Mouse (Mus musculus) MEL (cell line): ENCODE results near the gene Abt1. TPM values are rescaled to one million over a fixed set of nuclear protein-coding genes. Genes with fewer than 3 reads are reported as not detected.
A peak's percentile ranks its signal among the peaks of the same experiment; 100 is the strongest.

Experiments
- DNase-seq: peaks from one replicate; pipeline ENCODE4 v3.0.0; 2011; ENCODE audit warnings: low read depth, low spot score
- H3K27ac ChIP-seq: 2 replicates; pipeline ENCODE4 v1.5.1; 2012; ENCODE audit warnings: low read depth, mild to moderate bottlenecking, control low read depth, low read length, moderate library complexity; ENCODE audit not compliant: control insufficient read depth
- H3K27me3 ChIP-seq, 2 experiments: fragments of 150-350 bp in 1 of 2; sonication (generic) in 1 of 2; 2 replicates each; pipeline ENCODE4 v1.6.1; 2012; ENCODE audit warnings: low read length in 2 of 2, mild to moderate bottlenecking in 2 of 2, improper control_type of control experiment in 1 of 2, moderate library complexity in 1 of 2; ENCODE audit not compliant: insufficient read depth in 2 of 2, control insufficient read depth in 1 of 2
- H3K36me3 ChIP-seq, 2 experiments: 2 replicates each; pipeline ENCODE4 v1.6.1; 2012 to 2014; ENCODE audit warnings: low read length in 2 of 2, improper control_type of control experiment in 1 of 2, inconsistent platforms in 1 of 2, mild to moderate bottlenecking in 1 of 2; ENCODE audit not compliant: insufficient read depth in 2 of 2, control insufficient read depth in 1 of 2
- H3K4me1 ChIP-seq, 2 experiments: fragments of 150-350 bp in 1 of 2; sonication (generic) in 1 of 2; 2 replicates each; pipeline ENCODE4 v1.6.1; 2012; ENCODE audit warnings: low read length in 2 of 2, improper control_type of control experiment in 1 of 2, mild to moderate bottlenecking in 1 of 2; ENCODE audit not compliant: insufficient read depth in 2 of 2, control insufficient read depth in 1 of 2
- H3K4me3 ChIP-seq, 2 experiments: fragments of 150-350 bp in 1 of 2; sonication (generic) in 1 of 2; 2 replicates each; pipeline ENCODE4 v1.5.1; 2012; ENCODE audit warnings: low read depth in 2 of 2, low read length in 2 of 2, mild to moderate bottlenecking in 2 of 2, moderate library complexity in 2 of 2, control low read depth in 1 of 2, improper control_type of control experiment in 1 of 2; ENCODE audit not compliant: control insufficient read depth in 1 of 2, insufficient read depth in 1 of 2
- H3K79me2 ChIP-seq: 2 replicates; pipeline ENCODE4 v1.6.1; 2012; ENCODE audit warnings: mild to moderate bottlenecking, low read length, moderate library complexity; ENCODE audit not compliant: control insufficient read depth, poor library complexity, insufficient read depth
- H3K9ac ChIP-seq: 2 replicates; pipeline ENCODE4 v1.6.1; 2012; ENCODE audit warnings: low read depth, mild to moderate bottlenecking, control low read depth, low read length, moderate library complexity; ENCODE audit not compliant: control insufficient read depth, poor library complexity, severe bottlenecking
- H3K9me3 ChIP-seq: fragments of 150-350 bp; sonication (generic); replicated peaks from 2 replicates; pipeline ENCODE4 v1.6.1; 2012; ENCODE audit warnings: mild to moderate bottlenecking, low read length, improper control_type of control experiment, moderate library complexity; ENCODE audit not compliant: insufficient read depth
- BHLHE40 ChIP-seq: IDR thresholded peaks from 2 replicates; pipeline ENCODE4 v1.6.1; 2012; ENCODE audit warnings: low read depth, mild to moderate bottlenecking, inconsistent platforms, low read length, improper control_type of control experiment, borderline replicate concordance
- CHD1 ChIP-seq: IDR thresholded peaks from 2 replicates; pipeline ENCODE4 v1.6.1; 2012; ENCODE audit warnings: low read depth, mild to moderate bottlenecking, inconsistent platforms, low read length, improper control_type of control experiment
- CHD2 ChIP-seq: IDR thresholded peaks from 2 replicates; pipeline ENCODE4 v1.6.1; 2011; ENCODE audit warnings: low read length, improper control_type of control experiment
- CTCF ChIP-seq, 3 experiments: IDR thresholded peaks in 2 of 3; conservative IDR thresholded peaks in 1 of 3; 2 replicates each; pipeline ENCODE4 v1.5.1; 2011 to 2012; ENCODE audit warnings: low read length in 3 of 3, low read depth in 2 of 3, mild to moderate bottlenecking in 2 of 3, improper control_type of control experiment in 1 of 3, inconsistent platforms in 1 of 3, mixed read lengths in 1 of 3, moderate library complexity in 1 of 3; ENCODE audit not compliant: control insufficient read depth in 1 of 3, insufficient read depth in 1 of 3, poor library complexity in 1 of 3, severe bottlenecking in 1 of 3
- E2F4 ChIP-seq: IDR thresholded peaks from 2 replicates; pipeline ENCODE4 v1.6.1; 2011; ENCODE audit warnings: low read depth, low read length, improper control_type of control experiment, borderline replicate concordance
- ETS1 ChIP-seq: IDR thresholded peaks from 2 replicates; pipeline ENCODE4 v1.6.1; 2012; ENCODE audit warnings: low read depth, mild to moderate bottlenecking, inconsistent platforms, low read length, improper control_type of control experiment, moderate library complexity
- GABPA ChIP-seq: IDR thresholded peaks from 2 replicates; pipeline ENCODE4 v1.6.1; 2012; ENCODE audit warnings: low read depth, mild to moderate bottlenecking, inconsistent platforms, low read length, improper control_type of control experiment, moderate library complexity
- MEF2A ChIP-seq: IDR thresholded peaks from 2 replicates; pipeline ENCODE4 v1.6.1; 2014; ENCODE audit warnings: low read depth, mild to moderate bottlenecking, inconsistent platforms, low read length, improper control_type of control experiment; ENCODE audit not compliant: poor library complexity, insufficient replicate concordance, severe bottlenecking; ENCODE audit errors: extremely low read depth
- NELFE ChIP-seq: IDR thresholded peaks from 2 replicates; pipeline ENCODE4 v1.6.1; 2011; ENCODE audit warnings: low read depth, low read length, improper control_type of control experiment
- NRF1 ChIP-seq: IDR thresholded peaks from 2 replicates; pipeline ENCODE4 v1.6.1; 2014; ENCODE audit warnings: low read depth, mild to moderate bottlenecking, inconsistent platforms, low read length, improper control_type of control experiment, moderate library complexity; ENCODE audit not compliant: poor library complexity, insufficient read depth, severe bottlenecking
- POLR2A ChIP-seq, 2 experiments: IDR thresholded peaks; 2 replicates each; pipeline ENCODE4 v1.6.1; 2011 to 2012; ENCODE audit warnings: low read length in 2 of 2, mild to moderate bottlenecking in 2 of 2, control low read depth in 1 of 2, improper control_type of control experiment in 1 of 2, low read depth in 1 of 2, moderate library complexity in 1 of 2; ENCODE audit not compliant: control insufficient read depth in 1 of 2, insufficient read depth in 1 of 2, poor library complexity in 1 of 2
- POLR2AphosphoS2 ChIP-seq: IDR thresholded peaks from 2 replicates; pipeline ENCODE4 v1.6.1; 2011; ENCODE audit warnings: low read length, improper control_type of control experiment
- TBP ChIP-seq: IDR thresholded peaks from 2 replicates; pipeline ENCODE4 v1.8.0; 2011; ENCODE audit warnings: low read depth, low read length, improper control_type of control experiment
- TCF12 ChIP-seq: IDR thresholded peaks from 2 replicates; pipeline ENCODE4 v1.6.1; 2014; ENCODE audit warnings: low read depth, mild to moderate bottlenecking, inconsistent platforms, low read length, improper control_type of control experiment, moderate library complexity
- USF2 ChIP-seq, 2 experiments: IDR thresholded peaks; 2 replicates each; pipeline ENCODE4 v1.6.1; 2011 to 2012; ENCODE audit warnings: improper control_type of control experiment in 2 of 2, low read length in 2 of 2, borderline replicate concordance in 1 of 2, inconsistent platforms in 1 of 2, low read depth in 1 of 2, mild to moderate bottlenecking in 1 of 2; ENCODE audit not compliant: insufficient read depth in 1 of 2
- ZNF384 ChIP-seq: IDR thresholded peaks from 2 replicates; pipeline ENCODE4 v1.6.1; 2012; ENCODE audit warnings: low read depth, mild to moderate bottlenecking, inconsistent platforms, low read length, improper control_type of control experiment
- polyA plus RNA-seq, 2 experiments: library from polyadenylated mRNA; stranded (reverse) in 1 of 2; unstranded in 1 of 2; fragments of >175 nt in 1 of 2; fragments of >200 nt in 1 of 2; gene quantifications; 2 replicates each; pipeline versions ENCODE4 v1.2.1 to v1.2.4; 2012; ENCODE audit warnings: low replicate concordance in 2 of 2, low read depth in 1 of 2; ENCODE audit not compliant: insufficient read length in 2 of 2, insufficient read depth in 1 of 2, missing spikeins in 1 of 2
- total RNA-seq: library from RNA; depleted of rRNA; stranded (reverse); fragments of 300-350 nt; gene quantifications from 2 replicates; pipeline ENCODE4 v1.2.3, GENCODE M21; 2012

Abt1 gene
- total and polyA plus RNA-seq, 3 experiments = 14.2 to 16.2 TPM; not detected in 1

GRCm38 (mm10) chr13:23466306-23466705 lies 42.6 kb upstream of the Abt1 start:
- Histone ChIP-seq H3K9ac (peak overlapping the region; percentile 17; the same call in 1 of the 2 replicates), H3K4me3 (peak overlapping the region; percentile 41 to 66)

DNA sequence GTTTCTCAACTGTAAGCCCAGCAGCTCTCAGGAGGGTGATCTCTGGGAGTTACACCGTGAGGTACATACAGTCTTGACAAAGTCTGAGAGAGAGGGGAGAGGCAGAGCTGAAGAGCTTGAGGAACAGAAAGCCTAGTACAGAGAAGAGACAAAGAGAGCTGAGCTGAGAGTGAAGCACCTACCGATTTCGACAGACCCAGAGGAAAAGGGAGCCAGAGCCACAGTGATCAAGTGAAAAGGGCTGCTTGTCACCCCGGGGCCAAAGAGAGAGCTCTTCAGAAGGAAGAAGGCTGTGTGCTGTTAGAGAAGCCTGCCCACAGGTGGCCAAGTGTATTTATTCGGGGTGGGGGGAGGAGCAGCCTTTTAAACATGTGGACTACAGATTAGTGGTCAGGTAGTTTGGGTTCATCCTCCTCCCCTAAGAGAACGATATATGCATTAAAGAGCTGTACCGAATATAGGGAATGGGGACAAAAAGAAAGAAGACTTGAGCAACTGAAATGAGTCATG lies 42.0 kb upstream of the Abt1 start, which contains the start of gene Btn1a1:
TSS of gene Btn1a1 (minus strand) at position 302 of the 510 bp plus-strand sequence.
- peaks cover 0 to 1% of the 10 kb centered on the region in 2 experiments; a peak in 2 of 4 replicates for H3K4me1 ChIP-seq
- H3K36me3 ChIP-seq = peaks cover 0 to 4% of the 10 kb centered on the region in 2 experiments; a peak in 2 of 4 replicates
- no peak within 1 kb of the TSS for H3K27ac ChIP-seq
- no peaks in the 10 kb centered on the region for H3K79me2 ChIP-seq
- H3K4me3 ChIP-seq = peak within 1 kb of the TSS; percentile 41 to 66
- peak; percentile 74 for DNase-seq
- H3K9ac ChIP-seq = peak within 1 kb of the TSS; percentile 54
- TF ChIP-seq NELFE = no peak
- no peak for TF ChIP-seq MEF2A
- TF ChIP-seq CHD1 = no peak
- peak; percentile 60; the same call in 1 of the 2 replicates for TF ChIP-seq TBP
- TF ChIP-seq CTCF (IDR thresholded peaks at IDR 0.05 in 2 of 3, conservative IDR thresholded peaks at IDR 0.05 in 1 of 3; ENCODE audit: control insufficient read depth in 1 of 3, insufficient read depth in 1 of 3, low read depth in 2 of 3, low read length in 3 of 3, poor library complexity in 1 of 3, severe bottlenecking in 1 of 3) = 0 out of 6 replicates have a peak, but pooled peaks of 1 of the 3 experiments have one; percentile 5
- TF ChIP-seq GABPA = no peak
- no peak for TF ChIP-seq ZNF384
- H3K9me3 ChIP-seq = no peaks in the 10 kb centered on the region
- no peaks in the 10 kb centered on the region for H3K27me3 ChIP-seq

More at GRCm38 (mm10) chr13:23466306-23466705, 42.6 kb upstream of the Abt1 start:
- DNase-seq = peak; percentile 21
- H3K4me1 ChIP-seq = no peaks in the 10 kb centered on the region; a peak in 1 of 4 replicates
- no peak for TF ChIP-seq USF2 (IDR thresholded peaks at IDR 0.05; ENCODE audit: borderline replicate concordance in 1 of 2, insufficient read depth in 1 of 2, low read depth in 1 of 2, low read length in 2 of 2)
- no peak for TF ChIP-seq ETS1
- TF ChIP-seq POLR2AphosphoS2 = no peak
- no peak for TF ChIP-seq TCF12
- no peak for TF ChIP-seq NRF1
- TF ChIP-seq E2F4 = no peak
- no peak for TF ChIP-seq BHLHE40
- TF ChIP-seq CHD2 = no peak
- no peak for TF ChIP-seq POLR2A (IDR thresholded peaks at IDR 0.05; ENCODE audit: control insufficient read depth in 1 of 2, insufficient read depth in 1 of 2, low read depth in 1 of 2, low read length in 2 of 2, poor library complexity in 1 of 2)
- TF ChIP-seq, all 39 proteins: peak for 0
- peaks cover 0 to 4% of the 10 kb centered on the region in 2 experiments; a peak in 2 of 4 replicates for H3K36me3 ChIP-seq
- H3K79me2 ChIP-seq = no peaks in the 10 kb centered on the region
- no peak overlapping the region for H3K27ac ChIP-seq
- no peaks in the 10 kb centered on the region; a peak in 1 of 4 replicates for H3K27me3 ChIP-seq
- H3K9me3 ChIP-seq = no peaks in the 10 kb centered on the region
